Mouse (Mus musculus): ENCODE data around the gene Ky. TPM values are rescaled to one million over a fixed set of nuclear protein-coding genes. Genes with fewer than 3 reads are reported as not detected.

Gene Ky
- total RNA-seq, 2 experiments from 2014 or later, result 3.5 to 4.0 TPM

DNA sequence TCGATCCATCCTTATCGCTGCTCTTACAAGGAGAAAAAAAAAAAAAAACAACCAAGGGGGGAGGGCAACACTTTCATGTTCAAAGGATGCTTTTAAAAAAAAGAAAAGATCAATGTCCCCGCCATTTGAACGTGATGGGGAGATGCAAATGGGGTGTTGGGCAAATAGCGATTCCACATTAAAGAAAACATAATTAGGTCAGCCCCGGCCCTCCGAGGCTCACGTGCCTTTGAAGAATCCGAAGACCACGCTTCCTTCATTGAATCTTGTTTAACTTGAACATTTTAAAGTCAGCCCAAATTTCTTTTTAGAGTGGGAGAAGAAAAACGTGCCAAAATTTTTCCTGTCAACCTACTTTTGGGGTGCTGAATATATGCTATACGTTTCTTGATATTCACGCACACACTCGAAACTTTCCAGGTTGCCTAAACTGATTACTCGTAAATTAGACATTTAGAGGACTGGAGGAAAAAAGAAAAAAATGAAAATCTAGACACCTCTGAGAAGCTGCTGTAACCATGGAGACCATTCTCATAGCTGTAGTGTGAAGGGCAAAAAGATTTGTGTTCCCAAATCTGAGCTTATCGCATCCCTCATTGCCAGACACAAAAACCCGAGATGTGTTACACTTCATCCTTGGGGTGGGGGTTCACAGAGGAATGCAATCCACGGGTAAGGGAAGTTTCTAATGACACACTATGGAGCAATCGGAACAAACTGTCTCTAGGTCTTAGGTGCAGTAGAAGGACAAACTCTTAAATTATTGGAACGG lies 40.9 kb downstream of the Ky start:
- DNase-seq (ENCODE audit: extremely low spot score in 1 of 2, low spot score in 1 of 2), result no peak

DNA sequence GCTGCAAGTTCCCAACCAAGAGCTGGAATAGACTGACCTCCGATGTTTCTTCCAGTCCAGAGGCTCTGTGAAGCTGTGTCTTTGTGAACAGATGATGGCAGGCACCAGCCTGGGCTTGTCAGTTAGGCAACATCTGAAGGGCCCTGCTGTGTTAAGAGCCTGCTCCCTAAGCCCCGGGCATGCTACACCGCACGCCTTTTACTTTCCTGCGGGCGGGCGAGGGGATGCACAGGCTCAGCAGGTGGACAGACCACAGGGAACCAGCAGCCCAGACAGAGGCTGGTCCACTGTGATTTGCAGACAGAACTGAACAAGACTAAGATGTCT lies 41.4 kb downstream of the Ky start:
- DNase-seq (ENCODE audit: extremely low spot score in 1 of 2, low spot score in 1 of 2), result no peak

DNA sequence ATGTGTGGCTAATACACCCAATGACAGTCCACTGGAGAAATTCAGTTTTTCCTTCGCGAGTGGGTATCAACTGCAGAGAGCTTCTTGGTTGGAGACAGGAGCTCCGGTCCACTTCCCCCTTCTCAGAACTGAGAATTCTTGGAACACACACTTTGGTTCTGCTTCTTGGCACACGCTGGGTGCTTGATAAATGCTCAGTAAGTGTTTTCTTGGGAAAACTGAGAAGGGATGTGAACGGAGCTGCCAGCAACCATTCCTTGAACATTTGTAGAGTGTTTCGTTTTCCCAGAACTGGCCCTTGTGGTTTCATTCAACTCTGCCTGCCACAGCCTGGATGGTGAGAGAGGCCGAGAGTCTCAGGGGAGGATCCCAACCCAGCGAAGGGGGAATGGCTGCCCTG lies 43.7 kb downstream of the Ky start:
- DNase-seq (ENCODE audit: extremely low spot score in 1 of 2, low spot score in 1 of 2), result no peak

DNA sequence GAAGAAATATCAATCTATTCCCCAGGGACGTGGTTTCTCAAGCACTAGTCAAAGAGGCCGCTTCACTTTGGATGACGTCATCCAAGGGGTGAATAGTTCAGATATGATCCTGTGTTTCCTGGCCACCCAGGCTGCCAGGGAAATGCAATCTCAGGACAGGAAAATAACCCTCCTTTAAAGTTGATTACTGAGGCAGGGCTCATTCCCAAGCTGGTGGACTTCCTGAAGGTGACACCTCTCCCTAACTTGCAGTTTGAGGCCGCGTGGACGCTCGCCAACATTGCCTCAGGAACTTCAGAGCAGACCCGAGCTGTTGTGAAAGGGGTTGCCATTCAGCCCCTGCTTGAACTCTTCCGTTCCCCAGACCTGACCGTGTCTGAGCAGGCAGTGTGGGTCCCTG lies 46.2 kb downstream of the Ky start:
- no peak for DNase-seq (ENCODE audit: extremely low spot score in 1 of 2, low spot score in 1 of 2)

DNA sequence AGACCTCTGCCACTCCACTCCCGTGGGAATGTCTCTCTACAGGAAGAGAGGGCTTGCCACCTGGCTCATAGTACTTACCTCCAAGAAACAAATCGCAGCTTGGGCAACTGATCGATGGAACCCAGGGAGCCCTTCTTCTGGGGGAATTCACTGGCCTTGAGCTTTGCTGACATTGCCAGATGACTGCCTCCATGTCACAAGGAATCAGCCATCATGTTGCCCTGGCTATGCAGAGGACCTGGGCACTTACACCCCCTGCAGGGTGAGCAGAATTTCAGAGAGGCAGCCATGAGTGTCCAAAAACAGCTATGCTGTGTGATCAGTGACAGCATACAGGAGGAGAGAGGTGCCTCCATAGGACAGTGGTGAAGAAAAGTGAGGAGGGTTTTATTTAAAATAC lies 48.2 kb downstream of the Ky start:
- no peak for DNase-seq (ENCODE audit: extremely low spot score in 1 of 2, low spot score in 1 of 2)

DNA sequence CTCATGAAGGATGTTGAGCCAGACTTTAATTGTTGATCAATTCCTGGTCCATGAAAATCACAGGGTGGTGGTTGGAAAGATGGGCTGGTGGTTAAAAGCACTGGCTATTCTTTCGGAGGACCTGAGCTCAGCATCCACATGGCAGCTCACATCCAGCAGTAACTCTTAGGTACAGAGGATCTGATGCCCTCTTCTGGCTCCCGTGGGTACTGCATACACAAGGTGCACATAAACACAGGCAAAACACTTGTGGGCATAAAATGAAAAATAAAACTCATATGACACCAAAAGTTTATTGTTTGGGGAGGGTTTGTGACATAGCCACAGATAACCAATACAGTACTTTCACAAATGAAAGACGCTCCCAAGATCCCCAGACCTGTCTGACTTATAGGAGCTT lies 52.9 kb downstream of the Ky start:
- DNase-seq (ENCODE audit: extremely low spot score in 1 of 2, low spot score in 1 of 2), result no peak

DNA sequence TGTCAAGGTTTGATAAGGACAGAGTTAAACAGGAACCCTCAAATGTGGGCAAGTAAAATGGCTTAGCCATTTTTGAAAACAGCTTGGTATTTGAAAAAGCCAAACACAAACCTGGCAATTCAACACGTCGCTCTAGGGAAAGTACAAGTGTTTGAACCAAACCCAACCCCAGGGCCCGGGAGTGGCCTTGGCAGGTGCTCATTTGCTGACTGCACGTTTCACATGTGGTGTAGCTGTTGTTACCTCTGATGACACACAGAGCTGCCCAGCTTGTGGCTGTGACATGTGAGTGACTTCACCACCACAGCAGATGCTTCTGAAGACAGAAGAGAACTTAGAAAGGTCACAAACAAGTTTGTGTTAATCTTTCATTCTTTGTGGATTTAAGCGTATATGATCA lies 67.3 kb downstream of the Ky start:
- no peak for DNase-seq (ENCODE audit: extremely low spot score in 1 of 2, low spot score in 1 of 2)

DNA sequence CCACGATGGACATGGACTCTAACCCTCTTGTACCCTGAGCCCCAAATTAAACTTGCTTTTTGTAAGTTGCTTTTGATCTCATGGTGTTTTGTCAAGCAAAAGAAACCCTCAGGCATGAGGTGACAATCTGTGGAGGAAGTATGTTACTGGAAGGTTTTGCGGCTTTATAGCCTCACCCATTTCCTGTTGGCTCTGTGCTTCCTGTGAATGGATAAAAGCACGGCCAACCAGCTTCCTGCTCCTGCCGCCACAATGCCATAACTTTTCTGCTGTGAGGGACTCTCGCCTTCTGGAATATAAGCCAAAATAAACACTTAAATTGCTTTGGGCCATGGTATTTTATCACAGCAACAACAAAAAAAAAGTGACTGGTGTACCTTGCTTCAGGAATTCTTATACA lies 71.9 kb downstream of the Ky start:
- no peak for DNase-seq (ENCODE audit: extremely low spot score in 1 of 2, low spot score in 1 of 2)

DNA sequence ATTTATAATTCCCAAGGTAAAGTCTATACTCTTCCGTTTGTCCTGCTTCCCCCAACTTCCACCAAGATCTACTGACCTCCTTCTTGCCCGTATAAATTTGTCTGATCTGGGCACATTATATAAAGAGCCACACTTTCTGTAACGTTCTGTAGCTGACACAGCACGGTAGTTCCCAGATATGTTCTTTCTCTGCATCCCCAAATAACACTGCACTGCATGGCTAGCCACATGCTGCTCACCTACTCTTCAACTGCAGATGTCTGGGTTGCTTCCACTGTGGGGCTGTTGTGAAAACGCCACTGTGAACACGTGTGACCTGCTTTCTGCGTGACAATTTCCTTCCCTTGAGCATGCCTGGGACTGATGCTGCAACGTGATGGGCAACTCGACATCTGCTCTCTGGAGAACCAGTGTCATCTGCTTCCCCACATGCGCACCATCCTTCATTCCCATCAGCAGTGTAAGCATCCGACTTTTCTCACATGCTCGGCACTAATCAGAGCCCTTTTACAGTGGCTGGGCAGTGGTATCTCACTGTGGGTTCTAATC lies 76.4 kb downstream of the Ky start:
- DNase-seq (ENCODE audit: extremely low spot score in 1 of 2, low spot score in 1 of 2), result no peak

DNA sequence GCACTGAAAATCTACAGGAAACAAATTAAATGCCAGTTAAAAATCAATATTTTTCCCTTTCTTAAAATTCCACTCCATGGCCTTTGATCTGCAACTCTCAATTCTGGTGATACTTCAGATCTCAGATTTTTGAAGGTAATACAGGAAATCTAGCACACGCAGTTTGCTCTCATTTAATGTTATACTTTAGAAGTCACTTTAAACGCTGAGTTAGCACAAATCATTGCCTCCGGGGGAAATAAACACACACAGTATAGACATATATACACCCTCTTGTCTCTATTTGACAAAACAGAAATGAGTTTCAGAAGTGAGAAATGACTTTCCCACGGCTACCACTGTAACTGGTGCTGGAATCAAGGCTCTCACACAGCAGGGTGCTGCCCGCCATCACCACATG lies 81.8 kb downstream of the Ky start:
- no peak for DNase-seq (ENCODE audit: extremely low spot score in 1 of 2, low spot score in 1 of 2)

DNA sequence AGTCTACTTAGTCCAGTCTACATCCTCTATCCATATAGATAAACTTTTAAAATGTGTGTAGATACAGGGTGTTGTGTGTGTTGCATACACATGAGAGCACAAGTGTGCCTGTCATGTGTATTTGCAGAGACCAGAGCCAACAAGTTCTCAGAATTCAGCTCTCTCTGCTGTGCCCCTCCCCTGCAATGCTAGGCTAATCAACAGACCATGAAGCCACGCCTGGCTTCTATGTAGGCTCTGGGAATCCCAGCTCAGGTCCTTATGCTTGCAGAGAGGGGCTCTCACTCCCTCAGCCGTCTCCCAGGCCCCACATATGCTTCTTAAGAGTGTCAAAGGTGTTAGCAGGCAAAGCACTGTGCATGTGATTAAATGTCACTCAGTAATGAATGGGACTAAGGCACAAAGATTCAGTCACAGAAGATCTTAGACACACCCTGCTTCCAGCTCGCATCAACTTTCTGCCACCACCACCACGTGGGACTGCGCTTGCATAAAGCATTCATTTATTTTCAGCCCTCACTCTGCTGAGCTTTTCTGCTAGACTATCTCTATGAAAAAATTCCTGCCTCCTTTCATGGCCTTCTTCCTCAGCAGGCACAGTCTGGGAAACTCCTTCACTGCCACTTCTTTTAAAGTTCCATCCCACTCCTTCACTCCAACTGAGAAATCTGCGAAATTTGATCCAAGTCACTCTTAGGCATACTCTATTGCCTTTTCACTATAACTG lies 89.3 kb downstream of the Ky start:
- DNase-seq (ENCODE audit: extremely low spot score in 1 of 2, low spot score in 1 of 2), result no peak

Other genes starting within 250 kb of the Ky start
- gene Ephb1, start 151.1 kb upstream of the Ky start, total RNA-seq (2021), result 10 to 100 TPM; 30.1 to 32.2 TPM
- gene Anapc13, start 120.5 kb downstream of the Ky start, total RNA-seq (2021), result 100 to 1,000 TPM in 1 of 2 experiments, 10 to 100 TPM in 1; 99.6 to 106 TPM
- gene Cep63, start 120.8 kb downstream of the Ky start, total RNA-seq (2021), result 10 to 100 TPM; 27.3 to 33.4 TPM
- 10 to 100 TPM; 19.1 to 24.1 TPM for gene Amotl2, start 210.9 kb downstream of the Ky start, total RNA-seq (2021)